ENCODE assay signal across 8 mouse cellular contexts in genomic region chr19:30295263-30295704, GRCm38 (mm10).
A peak's percentile ranks its signal among the peaks of the same experiment; 100 is the strongest.
DNase-seq lines count a peak whose midpoint lies in the region; ATAC-seq and TF ChIP-seq lines count a peak whose summit lies in the region.

No protein-coding gene starts in this region.

- H3K27ac ChIP-seq in gastrocnemius, adult 2 months, result no peak overlapping the region
- H3K27ac ChIP-seq in midbrain, embryonic 14.5 days (replicated peaks; ENCODE audit: low read depth, low read length), result 0 out of 2 replicates have a peak overlapping the region, but pooled peaks have one; percentile 2

- no peaks in the 10 kb centered on the region for H3K4me1 ChIP-seq in midbrain, embryonic 14.5 days (ENCODE audit: control insufficient read depth, insufficient read depth, low read length)

- H3K4me3 ChIP-seq in gastrocnemius, adult 2 months, result peak overlapping the region; percentile 16; the same call in 1 of the 2 replicates
- 0 out of 2 replicates have a peak overlapping the region, but pooled peaks have one; percentile 10 for H3K4me3 ChIP-seq in midbrain, embryonic 14.5 days (replicated peaks; ENCODE audit: low read depth, low read length)

- intact Hi-C loops in gastrocnemius, adult 2 months (cut with DNase I), result no loop called here
- intact Hi-C loops in gastrocnemius, postnatal 14 days (cut with DNase I; ENCODE audit: low total_unique reads), result no loop called here

- POLR2A ChIA-PET in Patski (lab: Charles Lee), result no interaction called here

- H3K27me3 ChIP-seq in Patski, result peaks cover 3% of the 10 kb centered on the region
- H3K27me3 ChIP-seq in midbrain, embryonic 14.5 days (ENCODE audit: control insufficient read depth, insufficient read depth, low read length), result no peaks in the 10 kb centered on the region

- H3K4me2 ChIP-seq in midbrain, embryonic 14.5 days (ENCODE audit: low read length), result peak overlapping the region; percentile 40

- ATAC-seq in Patski, result no peak
- no peak; the same call in 1 of the 2 replicates for ATAC-seq in midbrain, embryonic 14.5 days (ENCODE audit: low FRiP score, low TSS enrichment)

- in situ Hi-C loops in Patski (cut with MboI; ENCODE audit: low pct_unique_long_range_greater_than_20kb), result no loop called here

- no peak for DNase-seq in gastrocnemius, adult 2 months
- DNase-seq in gastrocnemius, postnatal 14 days, result no peak
- no peak for DNase-seq in Patski (ENCODE audit: low read depth, low spot score)
- peak; percentile 20 to 39 for DNase-seq in frontal cortex, postnatal 36 days (ENCODE audit: low spot score in 2 of 2)
- DNase-seq in kidney, postnatal 4 days, result peak; percentile 55 to 68
- peak; percentile 85 for DNase-seq in midbrain, embryonic 14.5 days
- no peak for DNase-seq in thymus, postnatal 14 days
- no peak for DNase-seq in spleen, postnatal 10 days (ENCODE audit: low spot score in 2 of 2)

- no peaks in the 10 kb centered on the region for H3K9me3 ChIP-seq in midbrain, embryonic 14.5 days (ENCODE audit: control insufficient read depth, low read length)

- 29% methylated on average over 15 of the region's 15 CpGs for WGBS in midbrain, embryonic 14.5 days

- no peaks in the 10 kb centered on the region for H3K36me3 ChIP-seq in midbrain, embryonic 14.5 days (ENCODE audit: control insufficient read depth, insufficient read depth, low read length)

- peak; percentile 42; the same call in 1 of the 2 replicates for TF ChIP-seq CTCF in gastrocnemius, adult 2 months (IDR thresholded peaks at IDR 0.05)
- TF ChIP-seq CTCF in Patski (IDR thresholded peaks at IDR 0.05), result peak; percentile 45

- CTCF ChIA-PET in Patski (lab: Charles Lee), result interaction anchor here (0.9 to 1.6 kb wide), 2 partner anchors 10 to 13 kb away, joined by 3 to 8 read pairs; no protein-coding TSS in a partner anchor

- H3K9ac ChIP-seq in midbrain, embryonic 14.5 days (replicated peaks; ENCODE audit: low read length), result no peak overlapping the region

Comparison
In these comparisons a context has a peak if more than half of its experiments do, and no peak if none do; other contexts are left out.
1. DNase-seq: peak in frontal cortex, postnatal 36 days (2 of 2), kidney, postnatal 4 days (2 of 2) and midbrain, embryonic 14.5 days (single experiment); none in gastrocnemius, adult 2 months (single experiment), gastrocnemius, postnatal 14 days (single experiment), Patski (single experiment), thymus, postnatal 14 days (single experiment) and spleen, postnatal 10 days (0 of 2).